Comparison of ENCODE assay signal across 14 mouse cellular contexts in genomic region chr12:99160061-99160460, GRCm38 (mm10).
DNase-seq lines count a peak whose midpoint lies in the region; ATAC-seq lines count a peak whose summit lies in the region.
"Had no signal": no experiment of that assay in that cellular context is flagged by ENCODE, and none has a peak within 500 bp of the region (broad histone marks: within the 10 kb centered on the region; RNA-seq: fewer than 3 reads in every experiment).

No protein-coding gene starts in this region.

- H3K4me1 ChIP-seq in heart, embryonic 11.5 days (ENCODE audit: control insufficient read depth, insufficient read depth, low read length), result no peaks in the 10 kb centered on the region
- H3K4me1 ChIP-seq in heart, embryonic 10.5 days, result 0 out of 2 replicates have a peak, but pooled peaks cover 5% of the 10 kb centered on the region
- H3K4me1 ChIP-seq: embryonic facial prominence, embryonic 15.5 days; heart, embryonic 13.5 days; liver, embryonic 12.5 days had no signal

- H3K9me3 ChIP-seq in heart, embryonic 11.5 days (replicated peaks; ENCODE audit: control insufficient read depth, low read length), result 0 out of 2 replicates have a peak, but pooled peaks cover 2% of the 10 kb centered on the region
- H3K9me3 ChIP-seq in heart, embryonic 10.5 days, result no peaks in the 10 kb centered on the region
- H3K9me3 ChIP-seq: embryonic facial prominence, embryonic 15.5 days; liver, embryonic 12.5 days had no signal

- H3K9ac ChIP-seq in heart, embryonic 11.5 days (ENCODE audit: low read depth, low read length), result no peak overlapping the region
- H3K9ac ChIP-seq: embryonic facial prominence, embryonic 15.5 days; heart, embryonic 13.5 days; liver, embryonic 12.5 days had no signal

- no peaks in the 10 kb centered on the region for H3K27me3 ChIP-seq in heart, embryonic 11.5 days (ENCODE audit: control insufficient read depth, insufficient read depth, low read length)
- H3K27me3 ChIP-seq in heart, embryonic 10.5 days (ENCODE audit: insufficient read depth, poor library complexity, severe bottlenecking), result peaks cover 5% of the 10 kb centered on the region; the same call in 1 of the 2 replicates
- H3K27me3 ChIP-seq: embryonic facial prominence, embryonic 15.5 days; heart, embryonic 13.5 days; liver, embryonic 12.5 days had no signal

- DNase-seq in heart, adult 11 months, result peak; percentile 85
- peak; percentile 63 for DNase-seq in adrenal gland, adult 8-10 months
- DNase-seq in cerebellum, adult 9-11 months, result peak; percentile 36
- peak; percentile 69 for DNase-seq in gastrocnemius, postnatal 25 days
- no peak for DNase-seq in heart, embryonic 10.5 days (ENCODE audit: low spot score)
- DNase-seq: right cerebral cortex, postnatal 25 days had no signal

- H3K27ac ChIP-seq in heart, embryonic 11.5 days (ENCODE audit: low read depth, low read length), result no peak overlapping the region
- H3K27ac ChIP-seq in heart, embryonic 10.5 days, result no peak overlapping the region
- H3K27ac ChIP-seq: embryonic facial prominence, embryonic 15.5 days; heart, embryonic 13.5 days; kidney, postnatal 0 days; liver, embryonic 12.5 days had no signal

- no peaks in the 10 kb centered on the region for H3K36me3 ChIP-seq in heart, embryonic 11.5 days (ENCODE audit: control insufficient read depth, insufficient read depth, low read length)
- H3K36me3 ChIP-seq in heart, embryonic 10.5 days, result no peaks in the 10 kb centered on the region
- H3K36me3 ChIP-seq: embryonic facial prominence, embryonic 15.5 days; heart, embryonic 13.5 days; liver, embryonic 12.5 days had no signal

- 84% methylated on average over 8 of the region's 8 CpGs for WGBS in heart, embryonic 11.5 days (ENCODE audit: insufficient replicate concordance)
- 91% methylated on average over 8 of the region's 8 CpGs for WGBS in heart, embryonic 10.5 days

- ATAC-seq in heart, embryonic 11.5 days (replicated peaks; ENCODE audit: insufficient number of reproducible peaks, low FRiP score, low TSS enrichment), result no peak
- no peak for ATAC-seq in erythroid progenitor cell, adult 5-6 weeks (replicated peaks; ENCODE audit: low FRiP score, poor library complexity, severe bottlenecking)
- ATAC-seq: inflammation-experienced regulatory T-cells, adult 6 months; liver, embryonic 12.5 days; lung, postnatal 0 days had no signal

- no peak overlapping the region for H3K4me3 ChIP-seq in heart, embryonic 11.5 days (ENCODE audit: low read depth, low read length)
- no peak overlapping the region for H3K4me3 ChIP-seq in heart, embryonic 10.5 days
- H3K4me3 ChIP-seq: embryonic facial prominence, embryonic 15.5 days; heart, embryonic 13.5 days; liver, embryonic 12.5 days had no signal

- no peak overlapping the region for H3K4me2 ChIP-seq in heart, embryonic 11.5 days
- H3K4me2 ChIP-seq: embryonic facial prominence, embryonic 15.5 days; heart, embryonic 13.5 days; liver, embryonic 12.5 days had no signal
